Mouse (Mus musculus) liver, embryonic 11.5 days (tissue): ENCODE results near the gene Slc7a1. TPM values are rescaled to one million over a fixed set of nuclear protein-coding genes. Genes with fewer than 3 reads are reported as not detected.

ENCODE experiments used
- ATAC-seq: fragments of 200-750 bp; cut with Nextera tagmentation; replicated peaks from 2 replicates; pipeline ENCODE4 v1.8.0; 2017; ENCODE audit warnings: moderate number of reproducible peaks, mild to moderate bottlenecking, moderate TSS enrichment, moderate library complexity; ENCODE audit not compliant: low FRiP score
- DNase-seq: peaks from one replicate; pipeline ENCODE4 v3.0.0-alpha.2; 2017; ENCODE audit warnings: low spot score
- H3K27ac ChIP-seq: fragments of 300-500 bp; sonication (generic); 2 replicates; pipeline ENCODE4 v1.5.1; 2014; ENCODE audit warnings: mild to moderate bottlenecking, low read depth, low read length, control low read depth
- H3K27me3 ChIP-seq: fragments of 300-500 bp; sonication (generic); replicated peaks from 2 replicates; pipeline ENCODE4 v1.6.1; 2014; ENCODE audit warnings: low read length, mixed read lengths; ENCODE audit not compliant: control insufficient read depth, insufficient read depth
- H3K36me3 ChIP-seq: fragments of 300-500 bp; sonication (generic); 2 replicates; pipeline ENCODE4 v1.6.1; 2014; ENCODE audit warnings: mild to moderate bottlenecking, low read length, moderate library complexity, mixed read lengths; ENCODE audit not compliant: control insufficient read depth, insufficient read depth
- H3K4me1 ChIP-seq: fragments of 300-500 bp; sonication (generic); replicated peaks from 2 replicates; pipeline ENCODE4 v1.6.1; 2014; ENCODE audit warnings: low read length, mixed read lengths; ENCODE audit not compliant: control insufficient read depth, insufficient read depth
- H3K4me2 ChIP-seq: fragments of 300-500 bp; sonication (generic); 2 replicates; pipeline ENCODE4 v1.6.1; 2014; ENCODE audit warnings: mild to moderate bottlenecking, control low read depth, moderate library complexity
- H3K4me3 ChIP-seq: fragments of 300-500 bp; sonication (generic); 2 replicates; pipeline ENCODE4 v1.5.1; 2014; ENCODE audit warnings: low read depth, low read length, control low read depth
- H3K9ac ChIP-seq: fragments of 300-500 bp; sonication (generic); 2 replicates; pipeline ENCODE4 v1.6.1; 2014; ENCODE audit warnings: low read depth, low read length, control low read depth
- H3K9me3 ChIP-seq: fragments of 300-500 bp; sonication (generic); 2 replicates; pipeline ENCODE4 v1.6.1; 2016; ENCODE audit warnings: low read length, inconsistent platforms, mixed read lengths; ENCODE audit not compliant: control insufficient read depth
- WGBS: fragments of 180-500 bp; shearing (Covaris S2); extraction: QIAGEN DNeasy Blood & Tissue Kit; methylation state at CpG from one replicate; pipeline ENCODE4 v1.1.7; 2014; 5-methylcytosine and 5-hydroxymethylcytosine counted together
- polyA plus RNA-seq: library from polyadenylated mRNA; unstranded; fragments of >200 nt; fragmentation: Nextera tagmentation; extraction: Ambion mirVana; gene quantifications from 2 replicates; pipeline ENCODE4 v1.2.1, GENCODE M21; 2014

Gene Slc7a1
- polyA plus RNA-seq, 1 experiment from 2014 or later, result 63.4 TPM

DNA sequence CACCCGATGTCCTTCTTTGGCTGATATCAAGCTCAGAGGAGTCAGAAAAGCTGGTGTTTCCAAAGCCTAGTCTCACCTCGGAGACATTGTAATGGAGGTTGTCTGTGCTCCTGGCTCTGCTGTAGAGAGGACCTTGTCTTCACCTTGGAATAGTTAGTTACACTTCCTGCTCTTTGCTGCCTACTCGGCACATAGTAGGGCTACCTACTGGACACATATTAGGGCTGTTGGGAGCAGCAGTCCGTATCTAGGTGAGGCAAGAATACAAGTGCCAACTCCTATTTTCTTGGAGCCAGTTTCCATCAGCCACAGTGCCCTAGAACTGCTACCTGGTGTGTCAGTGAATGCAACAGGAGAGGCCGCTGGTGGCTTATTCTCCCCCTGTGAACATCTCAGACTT is 112.2 kb downstream of the Slc7a1 start:
- H3K27ac ChIP-seq, result no peak overlapping the region
- no peak overlapping the region for H3K9ac ChIP-seq
- WGBS, result 83% methylated on average over 5 of the region's 5 CpGs
- H3K36me3 ChIP-seq, result no peaks in the 10 kb centered on the region
- no peak for ATAC-seq
- no peaks in the 10 kb centered on the region for H3K27me3 ChIP-seq
- no peak overlapping the region for H3K4me3 ChIP-seq
- H3K4me2 ChIP-seq, result no peak overlapping the region
- DNase-seq, result no peak
- no peaks in the 10 kb centered on the region for H3K9me3 ChIP-seq
- no peaks in the 10 kb centered on the region for H3K4me1 ChIP-seq

DNA sequence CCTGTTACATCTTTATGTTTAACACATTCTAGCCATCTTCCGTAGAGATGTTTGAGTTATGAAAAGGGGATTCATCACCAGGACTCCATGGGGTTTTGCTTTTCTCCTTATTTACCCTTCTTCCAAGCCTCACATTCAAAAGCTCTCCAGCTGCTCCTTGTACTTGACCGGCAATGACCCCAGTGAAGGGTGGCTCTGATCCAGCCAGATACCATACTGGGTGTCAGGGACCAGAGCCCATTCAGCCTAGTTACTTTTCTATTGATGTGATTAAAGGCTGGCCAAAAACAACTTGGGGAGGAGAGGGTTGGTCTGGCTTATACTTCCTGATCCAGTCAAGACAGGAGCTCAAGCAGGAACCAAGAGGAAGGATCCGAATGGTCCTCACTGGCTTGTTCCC is 116.1 kb downstream of the Slc7a1 start:
- H3K9ac ChIP-seq, result no peak overlapping the region
- no peaks in the 10 kb centered on the region for H3K36me3 ChIP-seq

DNA sequence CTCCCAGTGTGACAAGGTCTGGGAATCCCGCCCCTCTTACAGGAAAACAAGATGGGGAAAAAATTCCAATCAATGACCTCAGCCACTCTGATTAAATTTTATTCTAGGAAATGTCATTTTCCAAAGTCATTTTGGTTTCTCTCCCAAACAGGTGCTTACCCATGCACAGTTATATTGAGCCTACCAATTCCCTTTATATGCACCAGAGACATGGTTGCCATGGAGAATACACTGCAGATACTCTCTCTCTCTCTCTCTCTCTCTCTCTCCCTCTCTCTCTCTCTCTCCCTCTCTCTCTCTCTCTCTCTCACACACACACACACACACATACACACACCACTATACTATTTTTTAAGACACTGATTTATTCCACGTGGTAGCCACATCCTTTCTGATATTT is 116.5 kb downstream of the Slc7a1 start:
- DNase-seq (no peak), ATAC-seq (no peak)
- H3K4me1 ChIP-seq, result no peaks in the 10 kb centered on the region
- no peaks in the 10 kb centered on the region for H3K36me3 ChIP-seq
- H3K9me3 ChIP-seq, result no peaks in the 10 kb centered on the region
- H3K27me3 ChIP-seq, result no peaks in the 10 kb centered on the region
- no peak overlapping the region for H3K4me2 ChIP-seq
- H3K27ac ChIP-seq, result no peak overlapping the region
- no peak overlapping the region for H3K4me3 ChIP-seq
- no peak overlapping the region for H3K9ac ChIP-seq
- 67% methylated on average over 2 of the region's 2 CpGs for WGBS

More for the DNA sequence above, 116.1 kb downstream of the Slc7a1 start:
- Histone ChIP-seq H3K27ac (no peak overlapping the region), H3K27me3 (no peaks in the 10 kb centered on the region), H3K4me2 (no peak overlapping the region), H3K4me3 (no peak overlapping the region), H3K9me3 (no peaks in the 10 kb centered on the region), H3K4me1 (no peaks in the 10 kb centered on the region)
- DNase-seq (no peak), ATAC-seq (no peak)
- WGBS, result 89% methylated on average over 3 of the region's 3 CpGs

DNA sequence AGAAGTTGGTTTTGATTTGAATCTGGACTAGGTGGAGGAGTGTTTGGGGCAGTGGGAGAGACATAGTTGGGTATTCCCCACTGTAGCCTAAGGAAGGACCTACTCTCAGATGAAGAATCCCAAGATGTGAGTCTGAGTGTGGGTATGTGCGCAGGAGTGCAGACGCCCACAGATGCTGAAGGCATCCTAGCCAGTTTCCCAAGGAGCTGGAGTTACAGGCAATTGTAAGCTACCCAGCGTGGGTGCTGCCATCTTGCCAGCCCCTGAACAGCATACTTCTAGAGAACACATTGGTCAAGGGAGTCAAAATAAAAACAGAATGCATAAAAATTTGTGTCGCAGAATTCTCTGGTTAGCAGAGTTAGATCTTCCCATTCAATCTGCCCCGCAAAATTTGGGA is 117.1 kb downstream of the Slc7a1 start:
- DNase-seq (no peak), ATAC-seq (no peak)
- Histone ChIP-seq H3K36me3 (no peaks in the 10 kb centered on the region), H3K4me1 (no peaks in the 10 kb centered on the region), H3K27ac (no peak overlapping the region), H3K4me2 (no peak overlapping the region), H3K9me3 (no peaks in the 10 kb centered on the region), H3K9ac (no peak overlapping the region), H3K4me3 (no peak overlapping the region), H3K27me3 (no peaks in the 10 kb centered on the region)
- WGBS, result 88% methylated on average over 5 of the region's 5 CpGs

DNA sequence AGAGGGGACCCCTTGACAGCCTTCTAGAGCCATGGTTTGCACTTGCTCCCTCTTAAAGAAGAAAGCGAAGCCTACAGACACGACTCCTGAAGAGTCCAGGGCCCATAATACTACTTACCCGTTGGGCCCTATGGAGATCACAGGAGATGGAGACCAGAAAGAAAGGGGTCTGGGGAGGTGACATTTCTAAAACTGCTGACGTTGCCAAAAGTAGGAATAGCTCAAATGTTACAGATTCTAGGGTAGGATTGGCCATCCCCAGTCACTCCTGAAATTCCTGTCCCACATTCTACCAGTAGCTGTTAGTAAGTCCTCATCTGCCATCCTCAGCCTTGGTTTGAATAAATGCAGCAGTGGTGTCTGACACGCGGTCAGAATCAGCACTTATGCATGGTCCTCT is 117.6 kb downstream of the Slc7a1 start:
- H3K4me2 ChIP-seq, result no peak overlapping the region
- H3K4me3 ChIP-seq, result no peak overlapping the region
- H3K36me3 ChIP-seq, result no peaks in the 10 kb centered on the region
- ATAC-seq (no peak), DNase-seq (no peak)
- WGBS, result 73% methylated on average over 6 of the region's 6 CpGs
- no peaks in the 10 kb centered on the region for H3K27me3 ChIP-seq
- H3K4me1 ChIP-seq, result no peaks in the 10 kb centered on the region
- no peak overlapping the region for H3K27ac ChIP-seq
- no peaks in the 10 kb centered on the region for H3K9me3 ChIP-seq
- no peak overlapping the region for H3K9ac ChIP-seq

DNA sequence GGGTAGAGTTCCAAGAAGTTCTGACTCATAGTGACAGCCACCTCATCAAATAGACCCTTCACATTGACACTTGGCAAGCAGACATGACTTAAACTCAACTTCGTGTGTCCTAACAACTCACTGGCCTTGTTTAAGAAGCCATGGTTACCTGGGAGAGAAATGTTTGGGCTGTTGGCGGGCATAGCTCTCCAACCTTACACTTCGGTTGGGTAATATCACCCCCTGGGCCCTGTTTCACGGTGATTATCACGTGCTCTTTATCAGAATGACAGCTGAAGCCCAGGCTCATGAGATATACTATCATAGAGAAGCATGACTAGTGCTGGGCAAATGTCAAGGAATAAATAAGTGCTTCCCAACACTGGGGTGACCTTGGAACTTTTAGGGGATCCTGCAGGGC is 119.4 kb downstream of the Slc7a1 start:
- H3K27ac ChIP-seq, result no peak overlapping the region
- no peak overlapping the region for H3K9ac ChIP-seq
- no peaks in the 10 kb centered on the region for H3K9me3 ChIP-seq
- H3K27me3 ChIP-seq, result no peaks in the 10 kb centered on the region
- no peaks in the 10 kb centered on the region for H3K4me1 ChIP-seq
- DNase-seq (no peak), ATAC-seq (no peak)
- WGBS, result 72% methylated on average over 5 of the region's 5 CpGs
- H3K4me2 ChIP-seq, result no peak overlapping the region
- no peaks in the 10 kb centered on the region for H3K36me3 ChIP-seq
- H3K4me3 ChIP-seq, result no peak overlapping the region

DNA sequence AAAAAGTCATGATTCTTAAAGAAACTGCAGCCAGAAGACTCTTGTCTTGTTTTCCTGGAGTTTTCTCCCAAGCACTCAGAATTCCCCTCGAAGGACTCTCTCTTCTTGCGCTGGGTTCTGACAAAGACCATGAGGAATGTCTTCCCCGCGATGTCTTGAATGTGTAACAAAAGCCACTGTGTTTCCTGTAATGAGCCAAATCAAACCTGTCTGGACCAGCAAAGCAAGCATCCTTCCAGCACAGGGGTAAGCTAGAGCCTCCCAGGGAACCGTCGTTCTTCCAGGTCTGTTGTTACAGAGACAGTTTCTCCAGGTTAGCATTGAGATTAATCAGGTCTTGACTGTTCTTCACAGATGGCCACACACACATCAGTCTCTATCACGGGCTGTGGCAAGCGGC is 121.5 kb downstream of the Slc7a1 start:
- H3K27me3 ChIP-seq, result no peaks in the 10 kb centered on the region
- H3K4me1 ChIP-seq, result no peaks in the 10 kb centered on the region
- H3K9me3 ChIP-seq, result no peaks in the 10 kb centered on the region
- H3K9ac ChIP-seq, result no peak overlapping the region
- ATAC-seq (no peak), DNase-seq (no peak)
- H3K4me3 ChIP-seq, result no peak overlapping the region
- WGBS, result 86% methylated on average over 8 of the region's 8 CpGs
- no peak overlapping the region for H3K27ac ChIP-seq
- no peaks in the 10 kb centered on the region for H3K36me3 ChIP-seq
- H3K4me2 ChIP-seq, result no peak overlapping the region

Other genes starting within 250 kb of the Slc7a1 start
- 40.1 and 43.1 TPM in 2 replicates for gene Ubl3, start 152.9 kb upstream of the Slc7a1 start, polyA plus RNA-seq